Mouse (Mus musculus): Measurements from ENCODE around the gene Sall1.

The Sall1 gene

GRCm38 (mm10) chr8:88991780-88992509, 52.0 kb downstream of the Sall1 start:
- in situ Hi-C loops (cut with MboI, MseI), result no loop called here

- in situ Hi-C loops (cut with MboI, MseI), result no loop called here
Observed at GRCm38 (mm10) chr8:88991176-88991575, 52.8 kb downstream of the Sall1 start.

GRCm38 (mm10) chr8:88989002-88989401, 55.0 kb downstream of the Sall1 start:
- in situ Hi-C loops (cut with MboI, MseI), result no loop called here

- in situ Hi-C loops (cut with MboI, MseI), result no loop called here
Observed at GRCm38 (mm10) chr8:88983468-88983867, 60.5 kb downstream of the Sall1 start.

Data from T-helper 1 cell (primary cell).